Mouse (Mus musculus) brain, embryonic 14.5 days (tissue): Measurements from ENCODE around the gene Fkbp5.

ENCODE experiments used
- CTCF ChIP-seq: fragments of 200-500 bp; IDR thresholded peaks from 2 replicates; pipeline ENCODE4 v1.5.1; 2012; ENCODE audit warnings: inconsistent platforms, mild to moderate bottlenecking, moderate library complexity, borderline replicate concordance; ENCODE audit not compliant: insufficient read depth, insufficient read length; ENCODE audit errors: extremely low read depth
- POLR2A ChIP-seq: fragments of 200-500 bp; IDR thresholded peaks from 2 replicates; pipeline ENCODE4 v1.6.1; 2012; ENCODE audit warnings: mild to moderate bottlenecking, inconsistent platforms, borderline replicate concordance; ENCODE audit not compliant: poor library complexity, insufficient read depth, insufficient read length, severe bottlenecking; ENCODE audit errors: extremely low read depth

- TF ChIP-seq CTCF (no peak), POLR2A (no peak)
Observed at GRCm38 (mm10) chr17:28531946-28532345, 14.6 kb upstream of the Fkbp5 start.
